Mouse (Mus musculus): ENCODE measurements around the gene Rps19bp1. TPM values are rescaled to one million over a fixed set of nuclear protein-coding genes. Genes with fewer than 3 reads are reported as not detected.

Rps19bp1 gene
- polyA plus RNA-seq, 1 experiment from 2014 or later, result 54.6 TPM

DNA sequence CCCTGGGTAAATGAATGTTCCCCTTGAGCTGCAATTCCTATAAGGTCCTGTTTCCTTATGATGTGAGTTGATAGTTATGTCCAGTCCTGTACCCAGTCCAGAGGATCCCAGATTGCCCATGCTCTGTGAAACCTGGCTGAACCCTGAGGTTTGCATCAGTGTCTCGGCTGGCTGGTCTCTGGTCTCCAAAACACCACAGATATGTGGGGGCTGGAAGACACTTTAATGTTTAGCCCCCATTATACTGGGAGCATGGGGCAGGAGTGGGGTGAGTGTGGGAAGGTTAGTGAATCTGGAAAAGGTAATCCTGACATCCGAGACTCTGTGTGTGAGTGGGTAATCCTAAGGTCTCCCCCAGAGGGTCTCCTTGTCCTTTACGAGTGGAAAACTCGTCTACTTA lies 31.1 kb downstream of the Rps19bp1 start:
- Histone ChIP-seq H3K4me1 (peaks cover 18% of the 10 kb centered on the region), H3K9me3 (replicated peaks) (no peaks in the 10 kb centered on the region), H3K27ac (replicated peaks) (peak overlapping the region; percentile 83), H3K9ac (no peak overlapping the region), H3K27me3 (no peaks in the 10 kb centered on the region), H3K36me3 (peaks cover 22% of the 10 kb centered on the region), H3K4me2 (replicated peaks) (no peak overlapping the region; the same call in 1 of the 2 replicates), H3K4me3 (replicated peaks) (peak overlapping the region; percentile 91; the same call in 1 of the 2 replicates)
- WGBS, result 57% methylated on average over 4 of the region's 4 CpGs
- ATAC-seq (ENCODE audit: insufficient number of reproducible peaks, low FRiP score, low TSS enrichment, low read depth), result no peak

DNA sequence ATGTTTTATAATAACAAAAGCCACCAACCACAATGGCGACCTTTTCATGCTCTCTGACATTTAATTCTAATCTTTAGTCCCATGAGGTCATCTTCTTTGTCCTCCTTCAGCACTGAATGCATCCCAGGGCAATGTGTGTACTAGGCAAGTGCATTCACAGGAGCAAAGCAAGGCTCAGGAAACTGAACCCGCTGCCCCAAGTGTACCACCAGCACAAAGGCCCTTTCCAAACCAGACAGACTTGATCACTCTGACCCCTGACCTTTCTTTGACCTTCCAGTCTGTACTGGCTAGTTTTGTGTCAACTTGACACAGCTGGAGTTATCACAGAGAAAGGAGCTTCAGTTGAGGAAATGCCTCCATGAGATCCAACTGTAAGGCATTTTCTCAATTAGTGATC lies 31.8 kb downstream of the Rps19bp1 start:
- H3K27ac ChIP-seq (replicated peaks), result no peak overlapping the region
- H3K4me1 ChIP-seq, result peaks cover 18% of the 10 kb centered on the region
- no peak for ATAC-seq (ENCODE audit: insufficient number of reproducible peaks, low FRiP score, low TSS enrichment, low read depth)
- WGBS, result 61% methylated on average over 2 of the region's 2 CpGs
- no peak overlapping the region for H3K9ac ChIP-seq
- H3K27me3 ChIP-seq, result no peaks in the 10 kb centered on the region
- H3K4me3 ChIP-seq (replicated peaks), result no peak overlapping the region
- H3K36me3 ChIP-seq, result peaks cover 17% of the 10 kb centered on the region
- no peak overlapping the region for H3K4me2 ChIP-seq (replicated peaks)
- H3K9me3 ChIP-seq (replicated peaks), result no peaks in the 10 kb centered on the region

DNA sequence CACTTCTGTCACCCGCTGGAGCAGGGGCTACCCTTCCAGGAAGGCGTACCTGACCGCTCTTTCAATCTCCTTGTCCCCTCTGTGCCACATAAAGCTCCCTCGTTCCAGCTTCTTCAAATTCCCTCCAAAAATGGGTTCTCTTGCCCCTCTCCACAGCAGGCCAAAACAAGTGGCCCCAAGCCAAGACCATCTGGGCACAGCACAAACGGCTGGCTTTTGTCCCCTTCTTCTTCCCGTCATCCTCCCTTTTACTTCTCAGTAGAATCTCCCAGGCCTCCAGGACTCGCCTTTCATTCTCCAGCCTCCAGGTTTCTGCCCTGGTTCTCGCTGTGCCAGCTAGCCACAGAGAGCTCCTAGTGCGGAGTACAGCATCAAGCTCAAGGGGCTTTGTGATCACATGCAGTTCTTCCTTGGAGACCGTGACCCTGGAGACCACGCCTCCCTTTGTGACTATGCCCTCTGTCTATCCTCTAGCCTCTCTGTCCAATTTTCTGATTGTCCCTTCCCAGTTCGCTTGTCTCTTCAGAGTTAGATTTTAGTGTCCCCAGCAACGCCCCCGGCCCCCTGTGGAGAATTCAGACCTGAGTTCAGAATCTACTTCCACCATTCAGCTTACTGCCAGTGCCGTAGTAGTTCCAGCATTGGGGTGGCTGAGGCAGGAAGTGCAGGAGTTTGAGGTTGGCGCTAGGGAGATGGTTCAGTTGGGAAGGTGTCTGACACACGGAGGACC lies 35.9 kb downstream of the Rps19bp1 start:
- Histone ChIP-seq H3K36me3 (no peaks in the 10 kb centered on the region), H3K9ac (no peak overlapping the region), H3K4me3 (replicated peaks) (no peak overlapping the region), H3K27me3 (no peaks in the 10 kb centered on the region), H3K9me3 (replicated peaks) (no peaks in the 10 kb centered on the region), H3K27ac (replicated peaks) (no peak overlapping the region), H3K4me1 (peaks cover 2% of the 10 kb centered on the region; the same call in 1 of the 2 replicates), H3K4me2 (replicated peaks) (no peak overlapping the region)
- WGBS, result 78% methylated on average over 17 of the region's 17 CpGs
- ATAC-seq (ENCODE audit: insufficient number of reproducible peaks, low FRiP score, low TSS enrichment, low read depth), result no peak

DNA sequence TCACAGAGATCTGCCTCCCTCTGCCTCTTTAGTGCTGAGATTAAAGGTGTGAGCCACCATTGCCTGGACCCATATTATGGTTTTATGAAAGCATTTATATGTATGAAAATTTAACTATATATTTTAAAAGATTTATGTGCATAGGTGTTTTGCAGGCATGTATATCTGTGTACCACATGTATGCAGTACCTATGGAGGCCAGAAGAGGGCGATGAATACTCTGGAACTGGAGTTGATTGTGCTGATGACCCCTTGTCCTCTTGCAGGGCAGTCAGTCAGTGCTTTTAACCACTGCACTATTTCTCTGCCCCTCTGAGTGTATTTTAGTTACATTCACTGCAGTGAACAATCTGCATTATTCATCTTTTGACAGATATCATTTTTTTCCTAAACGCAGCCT lies 38.3 kb downstream of the Rps19bp1 start:
- Histone ChIP-seq H3K9ac (no peak overlapping the region), H3K4me3 (replicated peaks) (no peak overlapping the region), H3K27ac (replicated peaks) (no peak overlapping the region), H3K4me1 (no peaks in the 10 kb centered on the region), H3K36me3 (no peaks in the 10 kb centered on the region), H3K27me3 (no peaks in the 10 kb centered on the region), H3K4me2 (replicated peaks) (no peak overlapping the region), H3K9me3 (replicated peaks) (no peaks in the 10 kb centered on the region)
- 46% methylated on average over 2 of the region's 2 CpGs for WGBS
- ATAC-seq (ENCODE audit: insufficient number of reproducible peaks, low FRiP score, low TSS enrichment, low read depth), result no peak

DNA sequence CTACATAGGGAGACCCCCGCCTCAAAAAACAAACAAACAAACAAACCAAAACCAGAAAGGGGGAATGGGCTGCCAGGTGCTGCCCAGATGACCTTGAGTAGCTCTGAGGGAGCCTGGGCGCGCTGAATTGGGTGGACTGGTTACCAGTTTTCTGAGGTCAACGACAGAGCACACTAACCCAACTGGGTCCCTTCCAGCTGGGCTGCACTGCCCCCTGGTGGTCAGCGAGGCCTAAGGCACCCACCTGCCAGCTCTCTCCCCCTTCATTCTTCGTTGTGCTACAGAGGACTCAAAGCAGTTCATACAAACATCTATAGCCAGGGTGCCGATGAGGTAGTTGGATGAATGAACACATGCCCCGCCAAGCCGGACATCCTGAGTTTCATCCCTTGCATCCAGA lies 38.9 kb downstream of the Rps19bp1 start:
- Histone ChIP-seq H3K36me3 (no peaks in the 10 kb centered on the region), H3K4me1 (no peaks in the 10 kb centered on the region), H3K4me2 (replicated peaks) (no peak overlapping the region), H3K4me3 (replicated peaks) (no peak overlapping the region), H3K9me3 (replicated peaks) (no peaks in the 10 kb centered on the region), H3K27ac (replicated peaks) (no peak overlapping the region), H3K9ac (no peak overlapping the region), H3K27me3 (no peaks in the 10 kb centered on the region)
- ATAC-seq (ENCODE audit: insufficient number of reproducible peaks, low FRiP score, low TSS enrichment, low read depth), result no peak
- WGBS, result 20% methylated on average over 9 of the region's 9 CpGs

DNA sequence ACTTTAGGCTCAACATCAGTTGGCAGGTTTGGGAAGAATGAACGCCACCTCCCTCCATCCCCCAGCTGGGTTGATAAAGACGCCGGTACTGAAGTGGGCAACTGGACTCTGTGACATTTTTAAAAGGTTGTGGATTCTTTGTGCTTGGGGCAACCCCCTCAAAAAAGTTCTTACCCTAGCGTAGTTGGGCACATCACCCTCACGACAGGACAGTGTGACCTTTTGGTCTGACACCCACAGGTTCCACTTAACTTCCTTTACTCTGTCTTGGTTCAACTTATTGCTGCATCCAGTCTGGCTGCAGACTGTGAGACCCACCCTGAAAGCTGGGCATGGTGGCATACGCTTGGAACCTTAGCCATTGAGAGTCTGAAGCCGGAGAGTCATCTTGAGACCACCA lies 40.4 kb downstream of the Rps19bp1 start:
- H3K36me3 ChIP-seq, result no peaks in the 10 kb centered on the region
- H3K4me3 ChIP-seq (replicated peaks), result no peak overlapping the region
- H3K4me2 ChIP-seq (replicated peaks), result no peak overlapping the region
- no peaks in the 10 kb centered on the region for H3K9me3 ChIP-seq (replicated peaks)
- no peak overlapping the region for H3K9ac ChIP-seq
- no peaks in the 10 kb centered on the region for H3K27me3 ChIP-seq
- WGBS, result 88% methylated on average over 7 of the region's 7 CpGs
- H3K27ac ChIP-seq (replicated peaks), result no peak overlapping the region
- peaks cover 6% of the 10 kb centered on the region; the same call in 1 of the 2 replicates for H3K4me1 ChIP-seq
- ATAC-seq (ENCODE audit: insufficient number of reproducible peaks, low FRiP score, low TSS enrichment, low read depth), result no peak

DNA sequence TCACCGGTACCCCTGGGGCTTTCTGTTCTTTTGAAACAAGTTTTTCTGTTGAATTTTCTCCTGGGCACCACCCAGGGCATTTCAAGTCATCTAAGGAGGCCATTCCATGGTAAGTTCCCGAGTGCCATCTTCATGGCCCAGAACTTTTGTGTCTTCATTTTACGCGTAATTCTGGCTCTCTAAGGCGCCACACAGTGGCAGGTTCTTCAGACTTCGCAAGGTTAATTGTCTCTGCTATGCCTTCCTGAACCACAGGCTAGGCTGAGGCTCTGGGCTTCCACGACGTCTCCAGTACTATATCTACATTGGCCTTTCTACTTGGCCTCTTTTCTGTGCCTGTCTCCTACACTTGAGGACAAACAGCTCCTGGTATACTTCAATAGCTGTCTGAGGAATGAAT lies 43.1 kb downstream of the Rps19bp1 start:
- no peak overlapping the region for H3K9ac ChIP-seq
- H3K4me3 ChIP-seq (replicated peaks), result no peak overlapping the region
- no peaks in the 10 kb centered on the region for H3K27me3 ChIP-seq
- no peaks in the 10 kb centered on the region for H3K36me3 ChIP-seq
- no peaks in the 10 kb centered on the region for H3K9me3 ChIP-seq (replicated peaks)
- 68% methylated on average over 8 of the region's 8 CpGs for WGBS
- no peak overlapping the region for H3K27ac ChIP-seq (replicated peaks)
- peaks cover 6% of the 10 kb centered on the region; the same call in 1 of the 2 replicates for H3K4me1 ChIP-seq
- no peak for ATAC-seq (ENCODE audit: insufficient number of reproducible peaks, low FRiP score, low TSS enrichment, low read depth)
- H3K4me2 ChIP-seq (replicated peaks), result no peak overlapping the region

DNA sequence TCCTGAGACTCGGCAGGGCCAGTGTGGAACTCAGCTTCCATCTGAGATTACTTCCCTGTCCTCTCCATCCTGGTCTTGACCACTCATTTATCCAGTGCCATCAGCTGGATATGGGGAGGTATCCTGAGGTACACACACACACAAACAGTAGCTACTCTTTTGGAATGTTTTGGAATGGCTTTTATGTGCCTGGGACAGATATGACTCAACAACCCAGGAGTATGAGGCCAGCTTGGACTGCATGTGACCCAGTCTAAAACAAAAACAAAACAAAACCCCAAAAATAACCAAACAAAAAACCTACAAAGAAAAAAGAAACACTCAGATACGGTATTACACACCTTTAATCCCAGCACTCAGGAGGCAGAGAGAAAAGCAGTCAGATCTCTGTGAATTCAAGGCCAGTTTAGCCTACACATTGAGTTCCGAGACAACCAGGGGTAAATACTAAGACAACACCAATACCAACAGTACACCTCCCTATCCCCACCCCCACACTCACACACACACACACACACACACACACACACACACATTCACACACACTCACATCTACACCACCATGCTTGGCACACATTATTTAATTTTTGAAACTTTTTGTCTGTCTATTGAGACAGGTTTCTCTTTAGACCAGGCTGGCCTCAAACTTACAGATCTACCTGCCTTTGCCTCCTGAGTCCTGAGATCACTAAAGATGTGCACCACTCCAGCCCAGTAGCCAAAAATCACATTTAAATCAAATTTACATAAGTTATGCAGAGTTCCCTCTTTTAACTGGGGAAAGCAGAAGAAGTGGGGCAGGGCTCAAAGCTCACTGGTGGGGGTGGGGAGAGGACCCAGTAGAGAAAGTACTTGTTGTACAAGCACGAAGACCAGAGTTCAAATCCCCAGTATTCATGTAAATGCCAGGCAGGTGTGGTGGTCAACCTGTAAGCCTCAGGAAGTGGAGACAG lies 44.1 kb downstream of the Rps19bp1 start:
- no peak overlapping the region for H3K4me2 ChIP-seq (replicated peaks)
- no peaks in the 10 kb centered on the region for H3K36me3 ChIP-seq
- H3K4me3 ChIP-seq (replicated peaks), result no peak overlapping the region
- no peak for ATAC-seq (ENCODE audit: insufficient number of reproducible peaks, low FRiP score, low TSS enrichment, low read depth)
- H3K9me3 ChIP-seq (replicated peaks), result no peaks in the 10 kb centered on the region
- H3K27me3 ChIP-seq, result no peaks in the 10 kb centered on the region
- peaks cover 6% of the 10 kb centered on the region; the same call in 1 of the 2 replicates for H3K4me1 ChIP-seq
- H3K27ac ChIP-seq (replicated peaks), result no peak overlapping the region
- WGBS, result 54% methylated on average over 4 of the region's 4 CpGs
- H3K9ac ChIP-seq, result no peak overlapping the region

DNA sequence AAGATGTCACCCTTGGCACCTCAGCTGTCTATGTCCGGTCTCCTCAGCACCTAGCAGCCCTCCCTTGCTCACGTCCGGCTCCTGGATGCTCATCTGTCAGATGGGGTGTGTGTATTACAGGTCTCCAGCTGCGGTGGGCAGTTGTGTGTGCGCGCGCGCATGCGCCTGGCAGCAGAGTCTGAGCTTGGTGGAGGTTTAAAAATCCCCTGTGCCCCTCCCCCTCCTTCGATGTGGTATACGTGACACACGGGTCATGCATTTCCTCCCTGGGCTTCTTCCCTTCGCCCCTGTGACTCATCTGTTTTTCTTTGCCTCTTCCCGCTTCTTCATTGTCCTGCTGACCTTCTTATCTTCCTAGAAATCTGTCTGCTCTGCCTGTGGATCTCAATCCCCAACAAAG lies 44.9 kb downstream of the Rps19bp1 start:
- Histone ChIP-seq H3K27me3 (no peaks in the 10 kb centered on the region), H3K4me3 (replicated peaks) (no peak overlapping the region), H3K4me1 (peaks cover 6% of the 10 kb centered on the region; the same call in 1 of the 2 replicates), H3K27ac (replicated peaks) (no peak overlapping the region), H3K9ac (no peak overlapping the region), H3K9me3 (replicated peaks) (no peaks in the 10 kb centered on the region), H3K36me3 (no peaks in the 10 kb centered on the region), H3K4me2 (replicated peaks) (no peak overlapping the region)
- no peak for ATAC-seq (ENCODE audit: insufficient number of reproducible peaks, low FRiP score, low TSS enrichment, low read depth)
- whole genome bisulfite sequencing, result 32% methylated on average over 14 of the region's 14 CpGs

DNA sequence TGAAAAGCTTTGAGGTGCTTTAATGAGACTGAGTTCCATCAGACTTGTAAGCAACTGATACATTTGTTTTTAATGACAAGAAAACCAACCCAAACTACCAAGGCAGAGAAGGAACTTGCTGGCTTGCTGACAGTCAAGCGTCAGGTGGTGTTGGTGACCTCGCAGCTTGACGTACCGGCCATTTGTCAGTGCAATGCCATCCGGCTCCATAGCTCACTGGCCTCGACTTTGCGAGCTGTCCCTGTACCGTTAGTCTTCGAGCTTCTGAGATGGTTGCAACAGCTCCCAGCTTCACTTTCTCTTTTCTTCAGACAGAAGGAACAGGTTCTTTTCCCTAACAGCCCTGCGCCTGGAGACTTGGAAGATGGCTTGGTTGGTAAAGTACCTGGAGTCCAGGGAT lies 46.6 kb downstream of the Rps19bp1 start:
- Histone ChIP-seq H3K36me3 (no peaks in the 10 kb centered on the region), H3K4me2 (replicated peaks) (no peak overlapping the region), H3K9me3 (replicated peaks) (no peaks in the 10 kb centered on the region), H3K27ac (replicated peaks) (no peak overlapping the region), H3K4me1 (peaks cover 6% of the 10 kb centered on the region; the same call in 1 of the 2 replicates), H3K9ac (no peak overlapping the region), H3K4me3 (replicated peaks) (no peak overlapping the region), H3K27me3 (no peaks in the 10 kb centered on the region)
- ATAC-seq (ENCODE audit: insufficient number of reproducible peaks, low FRiP score, low TSS enrichment, low read depth), result no peak
- 88% methylated on average over 10 of the region's 10 CpGs for WGBS

DNA sequence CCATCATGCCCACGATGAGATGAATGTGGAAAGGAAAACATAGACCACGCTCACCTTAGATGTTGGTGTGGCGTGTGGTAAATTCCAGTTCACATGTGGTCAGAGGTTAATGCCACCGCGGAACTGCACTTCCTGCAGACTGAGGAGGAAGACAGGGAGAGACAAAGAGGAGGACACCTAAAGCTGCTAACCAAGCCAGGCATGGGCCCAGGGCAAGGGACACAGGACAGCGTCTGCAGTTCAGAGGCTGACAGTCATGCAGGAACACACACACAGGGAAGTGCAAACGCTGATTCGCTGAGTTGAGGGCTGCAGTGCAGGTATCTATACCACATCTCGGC lies 47.7 kb downstream of the Rps19bp1 start:
- Histone ChIP-seq H3K4me1 (peaks cover 6% of the 10 kb centered on the region; the same call in 1 of the 2 replicates), H3K9ac (no peak overlapping the region), H3K27me3 (no peaks in the 10 kb centered on the region), H3K4me2 (replicated peaks) (no peak overlapping the region), H3K27ac (replicated peaks) (no peak overlapping the region), H3K36me3 (peaks cover 10% of the 10 kb centered on the region), H3K4me3 (replicated peaks) (no peak overlapping the region), H3K9me3 (replicated peaks) (no peaks in the 10 kb centered on the region)
- WGBS, result 51% methylated on average over 9 of the region's 9 CpGs
- no peak for ATAC-seq (ENCODE audit: insufficient number of reproducible peaks, low FRiP score, low TSS enrichment, low read depth)
